Mouse (Mus musculus): ENCODE results near the gene Eif3g. TPM values are rescaled to one million over a fixed set of nuclear protein-coding genes. Genes with fewer than 3 reads are reported as not detected.
A peak's percentile ranks its signal among the peaks of the same experiment; 100 is the strongest.

Eif3g gene
- total RNA-seq, 2 experiments from 2014 or later = 301 to 325 TPM

DNA sequence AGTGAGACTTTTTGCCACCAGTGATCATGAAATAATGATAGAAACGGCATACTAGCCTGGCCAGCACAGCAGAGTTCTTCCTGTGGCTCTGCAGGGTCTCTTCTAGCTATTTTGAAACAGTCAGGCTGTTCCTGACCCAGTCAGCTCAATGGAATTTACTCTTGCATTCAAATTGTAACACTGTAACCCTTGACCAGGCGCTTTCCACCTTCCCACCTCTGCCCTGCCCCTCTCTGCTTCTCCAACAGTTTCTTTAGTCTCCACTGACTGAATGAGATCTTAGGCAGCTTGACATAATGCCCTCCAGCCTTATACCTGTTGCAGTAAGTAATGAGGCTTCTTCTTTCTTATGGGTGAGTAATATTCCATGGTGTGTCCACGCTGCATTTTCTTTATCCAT lies 31.5 kb downstream of the Eif3g start:
- ATAC-seq (replicated peaks; ENCODE audit: low FRiP score, low TSS enrichment, poor library complexity, severe bottlenecking) = no peak

GRCm38 (mm10) chr9:20862225-20862624 lies 36.2 kb downstream of the Eif3g start:
- no peak; the same call in 1 of the 2 replicates for ATAC-seq (replicated peaks; ENCODE audit: low FRiP score, low TSS enrichment, poor library complexity, severe bottlenecking)

DNA sequence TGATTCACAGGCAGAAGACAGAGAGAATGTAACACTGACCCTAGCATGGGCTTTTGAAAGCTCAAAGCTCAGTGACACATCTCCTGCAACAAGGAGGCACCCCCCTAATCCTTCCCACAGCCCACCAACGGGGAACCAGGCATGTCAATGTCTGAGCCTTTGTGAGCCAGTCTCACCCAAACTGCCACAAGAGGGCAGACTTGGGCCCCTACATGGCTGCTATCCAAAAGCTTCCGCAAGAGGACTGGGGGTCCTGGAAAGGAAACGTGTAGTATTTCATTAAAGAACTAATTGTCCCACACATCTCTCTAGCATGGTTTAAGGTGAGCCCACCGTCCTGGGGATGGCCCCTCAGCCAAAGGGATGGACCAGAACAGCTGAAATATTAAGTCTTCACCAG lies 36.6 kb downstream of the Eif3g start:
- no peak for ATAC-seq (replicated peaks; ENCODE audit: low FRiP score, low TSS enrichment, poor library complexity, severe bottlenecking)

DNA sequence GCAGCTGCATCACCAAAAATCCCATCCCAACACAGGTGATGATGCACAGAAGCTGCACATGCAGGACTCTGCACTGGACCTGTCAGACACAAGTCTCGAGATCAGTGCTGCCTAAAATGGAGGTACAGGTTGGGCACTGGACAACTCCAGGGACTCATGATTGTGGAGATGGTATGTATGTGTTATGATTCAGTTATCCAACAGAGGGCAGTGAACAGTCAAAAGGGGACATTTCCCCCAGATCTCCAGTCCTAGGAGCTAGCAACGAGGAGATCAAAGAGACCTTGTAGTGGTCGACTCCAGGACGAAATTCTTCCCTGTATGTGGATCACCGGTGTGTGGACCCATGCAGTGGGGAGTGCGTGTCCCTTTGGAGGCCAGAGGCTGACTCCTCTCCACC lies 38.5 kb downstream of the Eif3g start:
- ATAC-seq (replicated peaks; ENCODE audit: low FRiP score, low TSS enrichment, poor library complexity, severe bottlenecking) = no peak

- peak; percentile 47 for ATAC-seq (replicated peaks; ENCODE audit: low FRiP score, low TSS enrichment, poor library complexity, severe bottlenecking)
Observed at GRCm38 (mm10) chr9:20857131-20857530, 41.3 kb downstream of the Eif3g start.

- ATAC-seq (replicated peaks; ENCODE audit: low FRiP score, low TSS enrichment, poor library complexity, severe bottlenecking) = no peak
Observed at GRCm38 (mm10) chr9:20850179-20850578, 48.2 kb downstream of the Eif3g start.

Other genes with a start within 250 kb of the Eif3g start
- gene Pin1, start 246.5 kb downstream of the Eif3g start, total RNA-seq (2014; fragmentation: Nextera tagmentation) = 15.2 and 18.6 TPM in 2 replicates
- gene Pin1, start 246.5 kb downstream of the Eif3g start, total RNA-seq (2017) = 11.5 and 18.2 TPM in 2 replicates
- gene Olfm2, start 152.3 kb downstream of the Eif3g start, total RNA-seq (2014; fragmentation: Nextera tagmentation) = not detected in 2 replicates
- gene Olfm2, start 152.3 kb downstream of the Eif3g start, total RNA-seq (2017) = not detected in 2 replicates
- not detected in 2 replicates for gene Col5a3, start 83.6 kb downstream of the Eif3g start, total RNA-seq (2014; fragmentation: Nextera tagmentation)
- not detected in 2 replicates for gene Col5a3, start 83.6 kb downstream of the Eif3g start, total RNA-seq (2017)
- not detected in 2 replicates for gene Rdh8, start 80.1 kb downstream of the Eif3g start, total RNA-seq (2014; fragmentation: Nextera tagmentation)
- not detected in 2 replicates for gene Rdh8, start 80.1 kb downstream of the Eif3g start, total RNA-seq (2017)
- gene A230050P20Rik, start 30.0 kb downstream of the Eif3g start, total RNA-seq (2014; fragmentation: Nextera tagmentation) = 37.9 and 44.3 TPM in 2 replicates
- 11.9 and 24.0 TPM in 2 replicates for gene A230050P20Rik, start 30.0 kb downstream of the Eif3g start, total RNA-seq (2017)
- gene Angptl6, start 18.9 kb downstream of the Eif3g start, total RNA-seq (2014; fragmentation: Nextera tagmentation) = 1.1 and 2.7 TPM in 2 replicates
- 0.42 TPM in 1 of 2 replicates, not detected in the other for gene Angptl6, start 18.9 kb downstream of the Eif3g start, total RNA-seq (2017)
- gene Ppan, start 10.4 kb downstream of the Eif3g start, total RNA-seq (2014; fragmentation: Nextera tagmentation) = 127 and 174 TPM in 2 replicates
- gene Ppan, start 10.4 kb downstream of the Eif3g start, total RNA-seq (2017) = 154 and 175 TPM in 2 replicates
- 163 and 192 TPM in 2 replicates for gene Dnmt1, start 61.3 kb upstream of the Eif3g start, total RNA-seq (2014; fragmentation: Nextera tagmentation)
- 190 and 210 TPM in 2 replicates for gene Dnmt1, start 61.3 kb upstream of the Eif3g start, total RNA-seq (2017)
- 1.7 and 3.4 TPM in 2 replicates for gene S1pr2, start 78.2 kb upstream of the Eif3g start, total RNA-seq (2014; fragmentation: Nextera tagmentation)
- gene S1pr2, start 78.2 kb upstream of the Eif3g start, total RNA-seq (2017) = 0.46 TPM in 1 of 2 replicates, not detected in the other
- gene Mrpl4, start 104.1 kb upstream of the Eif3g start, total RNA-seq (2014; fragmentation: Nextera tagmentation) = 66.2 and 78.8 TPM in 2 replicates
- gene Mrpl4, start 104.1 kb upstream of the Eif3g start, total RNA-seq (2017) = 23.7 and 43.3 TPM in 2 replicates
- gene Icam1, start 117.4 kb upstream of the Eif3g start, total RNA-seq (2014; fragmentation: Nextera tagmentation) = 1.9 and 3.4 TPM in 2 replicates
- gene Icam1, start 117.4 kb upstream of the Eif3g start, total RNA-seq (2017) = 3.6 TPM in 2 replicates
- gene Icam4, start 130.8 kb upstream of the Eif3g start, total RNA-seq (2014; fragmentation: Nextera tagmentation) = 34.3 and 38.9 TPM in 2 replicates
- 16.3 and 40.0 TPM in 2 replicates for gene Icam4, start 130.8 kb upstream of the Eif3g start, total RNA-seq (2017)
- gene Icam5, start 133.4 kb upstream of the Eif3g start, total RNA-seq (2014; fragmentation: Nextera tagmentation) = 1.1 and 1.2 TPM in 2 replicates
- 0.05 and 0.27 TPM in 2 replicates for gene Icam5, start 133.4 kb upstream of the Eif3g start, total RNA-seq (2017)
- gene Zglp1, start 168.5 kb upstream of the Eif3g start, total RNA-seq (2014; fragmentation: Nextera tagmentation) = 10.2 TPM in 1 of 2 replicates, not detected in the other
- gene Zglp1, start 168.5 kb upstream of the Eif3g start, total RNA-seq (2017) = 1.7 TPM in 1 of 2 replicates, not detected in the other
- 4.5 TPM in 1 of 2 replicates, not detected in the other for gene Gm49373, start 174.5 kb upstream of the Eif3g start, total RNA-seq (2014; fragmentation: Nextera tagmentation)
- gene Gm49373, start 174.5 kb upstream of the Eif3g start, total RNA-seq (2017) = not detected in 2 replicates
- gene Fdx1l, start 175.0 kb upstream of the Eif3g start, total RNA-seq (2014; fragmentation: Nextera tagmentation) = 66.9 and 79.7 TPM in 2 replicates
- 60.6 and 70.5 TPM in 2 replicates for gene Fdx1l, start 175.0 kb upstream of the Eif3g start, total RNA-seq (2017)
- gene Gm38431, start 193.4 kb upstream of the Eif3g start, total RNA-seq (2014; fragmentation: Nextera tagmentation) = 38.6 and 39.7 TPM in 2 replicates
- gene Gm38431, start 193.4 kb upstream of the Eif3g start, total RNA-seq (2017) = 5.9 and 15.6 TPM in 2 replicates
- 66.3 and 81.1 TPM in 2 replicates for gene Raver1, start 193.4 kb upstream of the Eif3g start, total RNA-seq (2014; fragmentation: Nextera tagmentation)
- gene Raver1, start 193.4 kb upstream of the Eif3g start, total RNA-seq (2017) = 12.9 and 16.8 TPM in 2 replicates
- gene Tyk2, start 232.6 kb upstream of the Eif3g start, total RNA-seq (2014; fragmentation: Nextera tagmentation) = 24.9 and 40.0 TPM in 2 replicates
- gene Tyk2, start 232.6 kb upstream of the Eif3g start, total RNA-seq (2017) = 13.2 and 14.4 TPM in 2 replicates

All from megakaryocyte-erythroid progenitor cell, adult 5-6 weeks (primary cell).